10 mouse cellular contexts compared by ENCODE assay signal in the genomic region with DNA sequence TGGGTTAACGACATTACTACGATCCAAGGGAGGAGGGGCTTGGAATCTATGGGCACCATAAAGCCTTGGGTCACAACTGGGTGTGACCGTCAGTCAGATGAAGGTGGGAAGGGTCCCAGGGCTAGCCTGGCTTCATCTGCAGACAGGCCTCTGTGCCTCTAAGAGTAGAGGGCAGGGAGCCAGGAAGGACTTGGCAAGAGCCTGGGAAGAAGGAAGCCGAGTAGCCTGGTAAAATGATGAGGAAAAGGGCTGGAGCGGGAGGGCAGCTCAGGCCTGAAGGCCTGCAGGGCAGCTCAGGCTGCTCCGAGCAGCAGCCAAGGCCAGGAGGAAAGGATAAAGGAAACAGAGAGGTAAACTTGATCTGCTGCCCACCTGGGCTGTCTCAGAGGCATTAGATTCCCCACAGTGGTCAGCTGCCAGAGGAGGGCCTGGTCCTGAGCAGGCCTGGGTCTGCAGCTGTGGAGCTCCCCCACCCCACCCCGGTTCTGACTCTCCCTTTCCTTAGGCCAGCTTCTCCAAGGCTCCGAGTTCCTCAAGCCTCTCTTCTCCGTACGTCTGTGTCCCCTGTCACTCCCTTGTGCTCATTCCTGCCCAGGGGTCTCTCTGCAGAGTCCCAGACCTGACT. TPM values are rescaled to one million over a fixed set of nuclear protein-coding genes. Genes with fewer than 3 reads are reported as not detected.
DNase-seq lines count a peak whose midpoint lies in the region; ATAC-seq and TF ChIP-seq lines count a peak whose summit lies in the region.
"Had no signal": no experiment of that assay in that cellular context is flagged by ENCODE, and none has a peak within 500 bp of the region (broad histone marks: within the 10 kb centered on the region; RNA-seq: fewer than 3 reads in every experiment).

No protein-coding gene starts in this region.

- WGBS in kidney, adult 2 months, result 53% methylated on average over 10 of the region's 10 CpGs
- 45% methylated on average over 10 of the region's 10 CpGs for WGBS in intestine, embryonic 14.5 days
- 44% methylated on average over 10 of the region's 10 CpGs for WGBS in stomach, embryonic 14.5 days

- peaks cover 14% of the 10 kb centered on the region for H3K4me1 ChIP-seq in kidney, adult 2 months (ENCODE audit: control insufficient read depth, insufficient read depth, low read length)
- peaks cover 15% of the 10 kb centered on the region for H3K4me1 ChIP-seq in intestine, embryonic 14.5 days (replicated peaks; ENCODE audit: control insufficient read depth, insufficient read depth, low read length)
- peaks cover 8% of the 10 kb centered on the region for H3K4me1 ChIP-seq in stomach, embryonic 14.5 days (ENCODE audit: control insufficient read depth, insufficient read depth, low read length)
- H3K4me1 ChIP-seq: neural tube, embryonic 12.5 days had no signal

- no peak for TF ChIP-seq CTCF in kidney, adult 2 months (conservative IDR thresholded peaks at IDR 0.05; ENCODE audit: insufficient read depth, insufficient read length, low read depth, low read length)

- H3K9me3 ChIP-seq in intestine, embryonic 14.5 days (ENCODE audit: control insufficient read depth, low read length), result no peaks in the 10 kb centered on the region
- H3K9me3 ChIP-seq in stomach, embryonic 14.5 days (ENCODE audit: control insufficient read depth, low read depth, low read length), result no peaks in the 10 kb centered on the region
- H3K9me3 ChIP-seq: G1E; neural tube, embryonic 12.5 days had no signal

- no peak overlapping the region for H3K9ac ChIP-seq in intestine, embryonic 14.5 days (ENCODE audit: low read length)
- H3K9ac ChIP-seq in stomach, embryonic 14.5 days (replicated peaks; ENCODE audit: low read depth, low read length), result no peak overlapping the region
- H3K9ac ChIP-seq: neural tube, embryonic 12.5 days had no signal

- no peak overlapping the region for H3K4me2 ChIP-seq in intestine, embryonic 14.5 days (ENCODE audit: low read length)
- H3K4me2 ChIP-seq in stomach, embryonic 14.5 days (replicated peaks; ENCODE audit: low read depth, low read length), result no peak overlapping the region
- H3K4me2 ChIP-seq: neural tube, embryonic 12.5 days had no signal

- DNase-seq in kidney, adult 2 months, result peak; percentile 47
- no peak for DNase-seq in kidney, adult 18-20 months
- peak; percentile 62 for DNase-seq in brain, adult 2 months (ENCODE audit: low read depth, low spot score)
- peak; percentile 26 to 51 for DNase-seq in gastrocnemius, adult 8-10 months (ENCODE audit: low spot score in 2 of 2)
- no peak for DNase-seq in intestine, embryonic 14.5 days (ENCODE audit: low spot score)
- no peak for DNase-seq in right cerebral cortex, adult 2 months (ENCODE audit: low spot score in 2 of 2)

- no peak for TF ChIP-seq POLR2A in kidney, adult 2 months (IDR thresholded peaks at IDR 0.05; ENCODE audit: low read depth, low read length)

- H3K27ac ChIP-seq in kidney, adult 2 months (ENCODE audit: insufficient read depth, low read depth, low read length), result no peak overlapping the region
- peak overlapping the region; percentile 1; the same call in 1 of the 2 replicates for H3K27ac ChIP-seq in intestine, embryonic 14.5 days (ENCODE audit: low read depth)
- H3K27ac ChIP-seq in stomach, embryonic 14.5 days (ENCODE audit: low read length), result peak overlapping the region; percentile 4; the same call in 1 of the 2 replicates
- H3K27ac ChIP-seq: neural tube, embryonic 12.5 days had no signal

- no peak for ATAC-seq in intestine, embryonic 14.5 days (replicated peaks; ENCODE audit: low FRiP score, low TSS enrichment, low read depth)
- no peak for ATAC-seq in stomach, embryonic 14.5 days (ENCODE audit: insufficient number of reproducible peaks, insufficient read depth, low FRiP score, low read depth)
- ATAC-seq in erythroblast, adult 5-6 weeks (replicated peaks; ENCODE audit: low FRiP score, poor library complexity, severe bottlenecking), result no peak

- H3K27me3 ChIP-seq in kidney, adult 2 months (replicated peaks; ENCODE audit: control insufficient read depth, insufficient read depth, low read length), result no peaks in the 10 kb centered on the region
- H3K27me3 ChIP-seq in intestine, embryonic 14.5 days (replicated peaks; ENCODE audit: control insufficient read depth, insufficient read depth, low read length), result no peaks in the 10 kb centered on the region
- no peaks in the 10 kb centered on the region for H3K27me3 ChIP-seq in stomach, embryonic 14.5 days (ENCODE audit: control insufficient read depth, insufficient read depth, low read length)

- H3K4me3 ChIP-seq in kidney, adult 2 months (ENCODE audit: insufficient read depth, low read depth, low read length), result no peak overlapping the region
- no peak overlapping the region for H3K4me3 ChIP-seq in intestine, embryonic 14.5 days (ENCODE audit: low read depth, low read length)
- no peak overlapping the region for H3K4me3 ChIP-seq in stomach, embryonic 14.5 days (ENCODE audit: low read depth, low read length)
- H3K4me3 ChIP-seq: neural tube, embryonic 12.5 days had no signal

- no peaks in the 10 kb centered on the region for H3K36me3 ChIP-seq in kidney, adult 2 months (ENCODE audit: control insufficient read depth, insufficient read depth, low read length)
- H3K36me3 ChIP-seq in intestine, embryonic 14.5 days (ENCODE audit: control insufficient read depth, insufficient read depth, low read length), result no peaks in the 10 kb centered on the region
- no peaks in the 10 kb centered on the region for H3K36me3 ChIP-seq in stomach, embryonic 14.5 days (ENCODE audit: control insufficient read depth, insufficient read depth, low read length)
- H3K36me3 ChIP-seq: G1E; neural tube, embryonic 12.5 days had no signal

RNA-seq across cellular contexts. Expression of a gene that starts 27.5 kb away (rescaled TPM):
- 2.7 and 3.0 TPM in 2 replicates for polyA plus RNA-seq in kidney, adult 2 months (2012; rRNA removed)
- under 1 TPM in 3 of 4 experiments, not detected in 1; 0.02 to 0.08 (median 0.04) TPM for total RNA-seq in gastrocnemius, adult 8-10 months (2022)
- 3.6 and 4.2 TPM in 2 replicates for polyA plus RNA-seq in intestine, embryonic 14.5 days (2014; fragmentation: Nextera tagmentation; extraction: Ambion mirVana)
- 2.4 and 2.5 TPM in 2 replicates for polyA plus RNA-seq in stomach, embryonic 14.5 days (2014; fragmentation: Nextera tagmentation; extraction: Ambion mirVana)
- not detected in 2 replicates for total RNA-seq in erythroblast, adult 5-6 weeks (2015; ENCODE audit: low replicate concordance)
- total RNA-seq in erythroblast, adult 5-6 weeks (2017; ENCODE audit: low replicate concordance), result not detected in 2 replicates
- polyA plus RNA-seq: G1E had no signal

RNA-seq across cellular contexts. Expression of a gene that starts 44.9 kb away (rescaled TPM):
- polyA plus RNA-seq in kidney, adult 2 months (2012; rRNA removed), result 5.0 and 6.8 TPM in 2 replicates
- 10 to 100 TPM; 20.8 to 23.8 (median 22.9) TPM for total RNA-seq in gastrocnemius, adult 8-10 months (2022)
- 47.3 and 48.3 TPM in 2 replicates for polyA plus RNA-seq in intestine, embryonic 14.5 days (2014; fragmentation: Nextera tagmentation; extraction: Ambion mirVana)
- 42.4 and 43.0 TPM in 2 replicates for polyA plus RNA-seq in stomach, embryonic 14.5 days (2014; fragmentation: Nextera tagmentation; extraction: Ambion mirVana)
- total RNA-seq in erythroblast, adult 5-6 weeks (2015; ENCODE audit: low replicate concordance), result 8.4 and 11.9 TPM in 2 replicates
- 8.1 and 13.0 TPM in 2 replicates for total RNA-seq in erythroblast, adult 5-6 weeks (2017; ENCODE audit: low replicate concordance)

Comparison
In these comparisons a context has a peak if more than half of its experiments do, and no peak if none do; other contexts are left out.
1. DNase-seq: peak in kidney, adult 2 months (single experiment), brain, adult 2 months (single experiment) and gastrocnemius, adult 8-10 months (2 of 2); none in kidney, adult 18-20 months (single experiment), intestine, embryonic 14.5 days (single experiment) and right cerebral cortex, adult 2 months (0 of 2).